Mouse (Mus musculus) erythroblast, adult 5-6 weeks (primary cell): ENCODE results near the gene Il9r. TPM values are rescaled to one million over a fixed set of nuclear protein-coding genes. Genes with fewer than 3 reads are reported as not detected.

Source experiments
- ATAC-seq: replicated peaks from 2 replicates; pipeline ENCODE4 v1.8.0; 2016; ENCODE audit warnings: moderate number of reproducible peaks, mild to moderate bottlenecking, moderate TSS enrichment, inconsistent platforms; ENCODE audit not compliant: poor library complexity, low FRiP score, severe bottlenecking
- total RNA-seq, 2 experiments: library from RNA; stranded (forward) in 1 of 2; stranded (reverse) in 1 of 2; fragments of 150-400 nt in 1 of 2; fragments of 200-764, 138-1000 nt in 1 of 2; gene quantifications; 2 replicates each; pipeline versions ENCODE4 v1.2.3 to v1.2.4; 2015 to 2017; ENCODE audit warnings: low replicate concordance in 2 of 2

Il9r gene
- total RNA-seq, 2 experiments from 2014 or later, result not detected

- no peak for ATAC-seq
Observed at GRCm38 (mm10) chr11:32166683-32167082, 33.4 kb downstream of the Il9r start.

DNA sequence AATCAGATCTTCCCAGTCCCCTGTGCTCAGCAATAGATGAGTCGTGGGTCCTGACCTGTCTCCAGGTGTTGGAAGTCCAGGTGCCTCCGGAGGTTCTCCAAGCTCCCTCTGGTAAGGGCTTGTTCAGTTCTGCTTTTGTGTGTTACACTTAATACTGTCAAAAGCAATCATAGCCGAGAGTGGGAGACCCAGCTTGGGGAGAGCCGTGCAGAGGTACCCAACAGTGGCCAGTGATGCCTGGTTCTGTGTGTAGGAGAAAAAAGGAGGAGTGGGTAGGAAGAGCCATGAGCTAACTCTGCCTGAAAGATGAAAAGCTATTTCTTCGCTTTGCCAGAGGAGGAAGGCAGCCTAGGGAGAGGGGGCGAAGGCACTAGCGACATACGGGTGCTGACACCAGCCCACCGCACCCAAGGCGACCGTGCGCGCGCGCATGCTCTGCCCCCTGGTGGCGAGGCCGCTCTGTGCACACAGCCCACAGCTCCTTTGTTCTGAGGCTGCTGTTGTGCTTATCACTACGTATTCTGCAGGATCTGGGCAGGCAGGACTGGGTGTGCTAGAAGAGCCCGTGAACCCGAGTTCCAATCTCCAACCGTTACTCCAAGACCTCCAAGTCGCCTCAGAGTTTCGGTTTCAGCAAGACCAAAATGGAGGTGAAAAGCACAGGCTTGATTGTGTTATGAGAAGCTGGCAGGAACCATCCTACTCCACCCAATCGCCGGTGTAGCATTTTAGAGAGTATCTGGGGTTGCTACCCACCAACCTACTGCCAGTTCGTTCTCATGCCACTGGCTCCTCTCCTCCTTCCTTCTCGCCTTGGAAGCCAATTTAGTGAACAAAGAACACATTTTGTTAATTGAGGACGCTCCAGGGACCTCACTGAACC lies 37.9 kb downstream of the Il9r start:
- ATAC-seq, result peak; percentile 76

GRCm38 (mm10) chr11:32161500-32161899 lies 38.6 kb downstream of the Il9r start:
- no peak for ATAC-seq

DNA sequence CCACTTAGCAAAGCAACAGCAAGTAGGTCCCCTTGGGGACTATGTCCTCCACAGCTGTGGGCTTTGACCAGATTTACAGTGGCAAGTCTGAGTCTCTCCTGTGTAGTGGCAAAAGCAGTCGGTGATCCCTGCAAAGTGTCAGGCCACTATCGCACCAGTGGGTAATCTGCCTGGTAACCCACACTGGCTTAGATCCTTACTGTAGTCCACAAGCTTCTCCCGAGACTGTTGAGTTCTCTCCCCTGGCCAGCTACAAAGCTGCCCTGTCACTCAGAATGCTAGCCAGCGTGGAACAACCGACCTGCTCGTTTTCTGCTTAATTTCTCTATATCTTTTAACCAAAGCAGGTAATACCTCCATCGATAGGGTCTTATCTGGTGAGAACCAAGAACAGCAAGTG lies 39.7 kb downstream of the Il9r start:
- no peak for ATAC-seq

DNA sequence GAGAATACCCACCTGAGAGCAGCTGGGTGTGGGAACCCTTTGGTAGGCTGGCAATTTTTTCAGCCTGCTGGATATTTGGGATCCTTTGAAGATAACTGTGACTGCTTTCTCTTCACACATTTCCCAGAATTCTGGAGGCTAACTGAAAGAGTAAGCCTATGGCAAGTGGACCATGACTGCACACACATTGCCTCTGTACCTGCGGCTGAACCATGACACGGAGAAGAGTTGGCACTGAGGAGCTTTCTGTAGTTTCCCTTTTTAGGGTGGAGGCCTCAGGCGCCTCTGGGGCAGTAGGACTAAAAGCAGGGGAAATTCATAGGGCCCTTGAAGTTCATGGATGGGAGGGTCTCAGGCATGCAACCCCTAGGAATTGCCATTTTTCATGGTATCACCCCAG lies 40.9 kb downstream of the Il9r start:
- no peak for ATAC-seq

DNA sequence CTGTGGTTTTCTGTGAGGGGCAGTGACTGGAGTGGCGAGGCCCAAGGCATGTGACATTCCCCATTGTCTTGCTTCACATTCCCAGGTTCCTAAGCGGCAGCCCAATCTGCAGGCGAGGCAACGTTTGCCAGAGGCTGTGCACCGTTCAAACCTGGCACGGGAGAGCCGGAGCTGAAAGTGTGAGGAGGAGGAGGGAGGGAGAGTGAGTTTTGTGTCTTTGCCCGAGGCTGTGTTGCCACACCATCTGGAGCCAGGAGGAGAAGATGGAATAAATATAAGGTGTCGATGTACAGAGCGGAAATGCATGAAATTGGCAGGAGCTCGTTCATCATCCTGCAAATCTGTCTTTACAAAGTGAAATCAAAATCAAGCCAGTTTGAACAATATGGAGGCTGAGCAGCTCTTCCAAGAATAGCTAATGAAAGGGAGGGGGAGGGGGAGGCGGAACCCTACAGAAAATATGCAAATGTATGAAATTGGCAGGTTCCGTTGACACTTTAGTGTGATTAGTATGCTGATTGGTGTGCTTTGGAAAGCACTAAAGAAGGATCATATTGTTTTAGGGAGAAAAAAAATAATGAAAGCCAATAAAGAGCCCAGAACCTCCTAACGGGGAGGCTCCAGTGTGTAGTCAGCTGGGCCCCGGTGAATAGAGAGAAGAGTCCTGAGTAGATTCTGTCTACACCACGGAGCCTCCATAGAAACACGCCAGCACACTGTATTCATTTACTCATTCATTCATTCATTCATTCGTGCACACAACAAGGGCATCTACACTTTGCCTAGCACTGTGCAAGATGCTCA lies 42.1 kb downstream of the Il9r start:
- no peak for ATAC-seq

- no peak for ATAC-seq
Observed at GRCm38 (mm10) chr11:32156854-32157630, 43.0 kb downstream of the Il9r start.

DNA sequence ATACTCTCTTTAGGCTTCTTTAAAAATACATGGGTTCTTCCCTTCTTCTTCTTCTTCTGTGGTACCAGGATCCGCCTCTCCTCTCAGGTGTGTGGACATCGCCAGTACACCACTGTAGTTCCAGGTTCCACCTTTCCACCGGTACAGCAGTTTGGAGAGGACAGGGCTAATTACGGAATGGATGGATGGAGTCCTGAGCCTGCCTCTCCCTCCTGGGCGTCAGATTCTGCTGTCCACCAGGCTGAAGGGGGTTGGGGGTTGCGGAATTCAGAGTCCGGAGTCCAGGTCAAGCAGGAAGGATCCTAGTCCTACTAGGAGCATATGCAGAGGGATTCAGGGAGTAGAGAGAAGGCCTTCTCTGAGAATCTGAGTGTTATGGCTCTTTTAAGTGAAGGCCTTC lies 46.9 kb downstream of the Il9r start:
- ATAC-seq, result no peak

DNA sequence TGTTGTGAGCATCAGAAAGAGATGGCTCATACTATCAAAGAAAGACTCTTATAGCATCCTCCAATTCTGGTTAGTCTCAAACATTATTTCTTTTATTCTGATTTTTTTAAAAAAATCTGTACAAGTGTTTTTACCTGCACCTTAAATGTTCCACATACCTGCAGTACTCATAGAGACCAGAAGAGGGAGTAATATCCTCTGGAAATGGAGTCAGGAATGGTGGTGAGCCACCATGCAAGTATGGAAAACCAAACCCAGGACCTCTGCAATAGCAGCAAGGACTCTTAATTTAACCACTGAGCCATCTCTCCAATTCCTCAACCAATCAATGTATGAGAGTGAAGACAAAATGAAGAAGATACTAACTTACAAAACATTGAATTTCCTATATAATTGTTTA lies 47.3 kb downstream of the Il9r start:
- 0 out of 2 replicates have a peak, but pooled peaks have one; percentile 47 for ATAC-seq

- no peak for ATAC-seq
Observed at GRCm38 (mm10) chr11:32151243-32151642, 48.8 kb downstream of the Il9r start.

- no peak for ATAC-seq
Observed at GRCm38 (mm10) chr11:32149605-32150004, 50.5 kb downstream of the Il9r start.

DNA sequence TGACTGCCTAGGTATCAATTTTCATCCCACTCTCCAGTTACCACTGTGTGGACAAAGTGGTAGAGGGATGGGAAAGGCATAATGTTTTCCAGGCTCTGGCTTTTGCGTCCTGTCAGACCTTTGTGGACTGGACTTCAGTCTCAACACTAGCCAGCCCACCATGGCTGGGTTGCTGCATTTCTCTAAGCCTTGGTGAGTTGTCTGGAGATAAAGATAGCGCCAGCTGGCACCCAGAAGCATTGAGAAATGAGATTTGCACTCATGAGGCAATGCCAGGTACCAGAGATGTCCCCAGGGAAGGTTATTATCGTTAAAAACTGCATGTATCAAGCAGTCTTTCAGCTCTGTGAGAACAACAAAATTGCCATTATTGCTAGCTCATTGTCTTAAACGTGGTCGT lies 57.3 kb downstream of the Il9r start:
- ATAC-seq, result no peak

- ATAC-seq, result no peak
Observed at GRCm38 (mm10) chr11:32141627-32142586, 58.2 kb downstream of the Il9r start.

DNA sequence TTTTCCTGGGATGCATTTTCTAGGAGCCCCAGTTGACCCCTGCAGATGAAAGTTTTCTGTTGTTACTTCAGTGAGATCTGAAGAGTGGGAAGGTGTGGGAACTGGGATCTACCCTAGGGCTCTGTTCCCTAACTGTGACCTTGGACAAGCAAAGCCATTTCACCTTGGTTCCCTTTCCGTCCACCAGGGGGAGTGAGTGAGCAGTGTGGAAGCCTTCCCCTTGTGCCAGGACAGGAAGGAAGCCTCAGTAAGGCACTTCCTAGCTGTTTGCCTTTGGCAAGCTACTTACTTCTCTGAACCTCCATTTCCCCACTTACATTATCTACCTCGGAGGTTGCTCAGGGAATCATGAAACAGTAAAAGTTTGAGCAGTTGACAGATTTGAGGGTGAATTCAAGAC lies 59.0 kb downstream of the Il9r start:
- ATAC-seq, result peak; percentile 78

DNA sequence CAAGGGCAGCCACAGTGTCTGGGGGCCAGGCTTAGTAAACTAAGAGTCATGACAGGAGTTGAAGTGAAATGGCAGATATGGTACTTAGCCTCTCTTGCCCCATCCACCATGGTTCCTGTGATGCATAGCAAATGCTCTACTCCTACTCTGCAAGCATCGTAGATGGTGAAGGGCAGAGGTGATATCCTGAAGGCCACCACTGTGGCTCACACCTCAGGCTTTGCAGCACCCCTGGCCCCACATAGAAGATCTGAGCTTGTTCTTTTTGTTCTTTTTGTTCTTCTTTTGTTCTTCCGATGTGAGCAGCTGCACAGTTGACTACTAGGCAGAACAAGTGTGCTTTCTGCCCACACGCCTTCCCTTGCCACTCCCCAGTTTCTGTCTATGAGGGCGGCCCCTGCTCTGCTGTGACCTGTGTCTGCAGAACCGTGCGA lies 60.5 kb downstream of the Il9r start:
- ATAC-seq, result no peak

DNA sequence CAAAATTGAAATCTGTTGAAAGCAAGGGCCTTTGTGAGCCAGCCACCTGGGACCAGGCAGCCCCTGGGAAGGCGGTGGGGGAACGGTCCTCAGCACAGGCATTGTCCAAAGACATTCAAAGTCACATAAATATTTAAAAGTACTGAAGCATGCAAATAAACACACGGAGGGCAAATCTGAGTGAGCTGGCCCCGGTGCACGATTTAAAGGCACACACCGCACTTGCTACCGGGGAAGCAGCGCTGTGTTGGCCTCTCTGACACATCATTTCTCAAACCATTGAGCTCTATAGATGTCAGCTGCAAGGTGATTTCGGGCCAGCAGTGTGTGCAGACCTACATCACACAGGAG lies 61.5 kb downstream of the Il9r start:
- no peak for ATAC-seq

DNA sequence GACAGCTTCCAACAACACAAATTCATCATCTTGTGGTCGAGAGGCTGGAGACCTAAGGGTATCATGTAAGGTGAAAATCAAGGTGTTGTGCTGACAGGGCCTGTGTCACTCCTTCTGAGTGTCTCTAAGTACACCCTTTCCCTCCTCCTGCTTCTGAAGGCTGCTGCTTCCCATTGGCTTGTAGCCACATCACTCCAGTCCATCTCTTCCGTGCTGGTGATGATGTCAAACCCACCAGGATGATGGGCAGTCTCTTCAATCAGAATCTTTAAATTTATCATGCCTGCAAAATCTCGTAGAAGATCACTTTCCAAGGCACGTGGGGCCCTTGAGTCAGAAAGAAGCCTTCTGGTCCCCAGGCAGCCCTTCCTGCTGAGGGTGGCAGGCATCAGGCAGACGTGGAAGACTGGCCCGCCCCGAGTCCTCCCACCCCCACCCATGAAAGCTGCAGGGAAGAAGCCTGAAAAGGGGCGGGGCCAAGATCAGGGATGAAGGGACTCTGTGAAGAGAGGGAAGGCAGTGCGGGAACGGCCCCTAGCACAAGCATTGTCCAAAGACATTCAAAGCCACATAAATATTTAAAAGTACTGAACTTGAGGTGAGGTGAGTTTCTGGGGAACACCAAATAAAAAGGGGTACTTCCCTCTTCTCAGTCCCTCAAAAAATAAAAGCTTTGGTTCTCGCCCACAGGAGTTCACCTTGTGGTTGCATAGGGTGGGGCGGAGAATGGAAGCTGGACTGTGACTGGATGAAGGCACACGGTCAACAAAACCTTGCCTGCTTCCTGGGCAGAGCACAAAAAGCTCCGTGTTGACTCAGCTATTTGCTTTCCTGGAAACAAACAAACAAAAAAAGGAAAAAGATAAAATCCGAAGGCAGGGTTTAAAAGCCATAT lies 62.1 kb downstream of the Il9r start:
- no peak for ATAC-seq
